Mouse (Mus musculus) myocyte (in vitro differentiated cells): Measurements from ENCODE around the gene Pirb. TPM values are rescaled to one million over a fixed set of nuclear protein-coding genes. Genes with fewer than 3 reads are reported as not detected.

Experiments used
- H3K27me3 ChIP-seq: one replicate; pipeline ENCODE4 v1.6.1; 2011; ENCODE audit not compliant: control insufficient read depth, insufficient read depth, insufficient read length
- H3K36me3 ChIP-seq: one replicate; pipeline ENCODE4 v1.6.1; 2011; ENCODE audit not compliant: control insufficient read depth, insufficient read depth
- H3K4me2 ChIP-seq: one replicate; pipeline ENCODE4 v1.6.1; 2011; ENCODE audit warnings: low read depth, control low read depth
- H3K4me3 ChIP-seq: one replicate; pipeline ENCODE4 v1.5.1; 2011; ENCODE audit warnings: mild to moderate bottlenecking, control low read depth, moderate library complexity
- H3K79me2 ChIP-seq: one replicate; pipeline ENCODE4 v1.6.1; 2011; ENCODE audit not compliant: control insufficient read depth, insufficient read depth
- H3ac ChIP-seq: one replicate; pipeline ENCODE4 v1.6.1; 2011; ENCODE audit not compliant: control insufficient read depth, insufficient read length
- MAX ChIP-seq: IDR thresholded peaks from one replicate; pipeline ENCODE4 v1.6.1; 2011; ENCODE audit warnings: low read depth, mild to moderate bottlenecking, control low read depth
- MYOD1 ChIP-seq, 3 experiments: IDR thresholded peaks; one replicate each; pipeline ENCODE4 v1.6.1; 2011; ENCODE audit warnings: control low read depth in 2 of 3, low read depth in 2 of 3, mild to moderate bottlenecking in 2 of 3, moderate library complexity in 1 of 3; ENCODE audit not compliant: insufficient read length in 2 of 3, control insufficient read depth in 1 of 3
- MYOG ChIP-seq, 3 experiments: IDR thresholded peaks; one replicate each; pipeline ENCODE4 v1.6.1; 2011; ENCODE audit warnings: control low read depth in 2 of 3, low read depth in 2 of 3, mild to moderate bottlenecking in 2 of 3; ENCODE audit not compliant: insufficient read length in 2 of 3, control insufficient read depth in 1 of 3, insufficient read depth in 1 of 3
- POLR2A ChIP-seq: IDR thresholded peaks from one replicate; pipeline ENCODE4 v1.6.1; 2011; ENCODE audit warnings: low read depth, mild to moderate bottlenecking, control low read depth, moderate library complexity; ENCODE audit not compliant: insufficient read length
- REST ChIP-seq: IDR thresholded peaks from one replicate; pipeline ENCODE4 v1.6.1; 2011; ENCODE audit warnings: mild to moderate bottlenecking, control low read depth, moderate library complexity; ENCODE audit not compliant: insufficient read depth, insufficient read length
- TCF12 ChIP-seq: IDR thresholded peaks from one replicate; pipeline ENCODE4 v1.6.1; 2011; ENCODE audit warnings: mild to moderate bottlenecking, control low read depth; ENCODE audit not compliant: poor library complexity, insufficient read depth, severe bottlenecking
- TCF3 ChIP-seq: IDR thresholded peaks from one replicate; pipeline ENCODE4 v1.6.1; 2011; ENCODE audit warnings: low read depth, control low read depth; ENCODE audit not compliant: insufficient read length
- USF1 ChIP-seq: IDR thresholded peaks from one replicate; pipeline ENCODE4 v1.6.1; 2011; ENCODE audit warnings: low read depth, mild to moderate bottlenecking, control low read depth, moderate library complexity
- polyA plus RNA-seq: library from polyadenylated mRNA; unstranded; fragments of >200 nt; fragmentation: generic; extraction: Trizol; gene quantifications from one replicate; pipeline ENCODE4 v1.2.1, GENCODE M21; 2012; ENCODE audit warnings: missing spikeins

The Pirb gene
- polyA plus RNA-seq, 1 experiment: 0.01 TPM

DNA sequence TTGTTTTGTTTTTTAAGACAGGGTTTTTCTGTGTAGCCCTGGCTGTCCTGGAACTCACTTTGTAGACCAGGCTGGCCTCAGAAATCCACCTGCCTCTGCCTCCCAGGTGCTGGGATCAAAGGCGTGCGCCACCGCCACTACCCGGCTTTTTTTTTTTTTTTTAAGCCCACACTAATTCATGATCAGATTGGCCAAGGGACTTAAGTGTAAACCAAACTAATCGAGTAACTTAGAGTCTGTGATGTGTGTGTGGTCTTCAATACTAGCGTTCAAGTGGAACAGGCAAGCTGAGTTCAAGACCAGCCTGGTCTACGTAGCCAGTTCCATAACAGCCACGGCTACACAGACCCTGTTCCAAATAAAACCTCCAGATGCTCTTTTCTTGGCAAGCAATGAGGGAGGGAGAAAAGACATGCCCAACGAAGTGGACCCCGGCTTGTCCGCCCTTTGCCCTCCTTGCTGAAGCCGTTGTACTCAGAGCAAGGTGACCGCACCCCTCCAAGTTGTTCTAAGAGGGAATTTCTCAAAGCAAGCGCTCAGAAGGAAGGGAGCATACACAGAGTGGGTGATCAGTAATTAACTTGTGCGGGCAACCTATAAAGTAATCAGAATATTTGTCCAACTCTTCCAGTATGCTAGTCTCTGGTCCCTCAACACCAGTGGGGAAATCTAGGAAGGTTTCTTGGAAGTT is 55.5 kb downstream of the Pirb start:
- TF ChIP-seq TCF3 (no peak), USF1 (no peak), POLR2A (no peak), MYOG (IDR thresholded peaks at IDR 0.05; ENCODE audit: control insufficient read depth in 1 of 3, insufficient read depth in 1 of 3, insufficient read length in 2 of 3, low read depth in 2 of 3) (no peak), MAX (no peak), REST (no peak), MYOD1 (IDR thresholded peaks at IDR 0.05; ENCODE audit: control insufficient read depth in 1 of 3, insufficient read length in 2 of 3, low read depth in 2 of 3) (no peak), TCF12 (no peak)
- H3K36me3 ChIP-seq: peaks cover 15% of the 10 kb centered on the region
- H3K4me3 ChIP-seq: peak overlapping the region; percentile 45
- peaks cover 13% of the 10 kb centered on the region for H3K79me2 ChIP-seq
- H3K4me2 ChIP-seq: peak overlapping the region; percentile 90
- H3ac ChIP-seq: peak overlapping the region; percentile 3
- H3K27me3 ChIP-seq: no peaks in the 10 kb centered on the region

Other genes with a start within 250 kb of the Pirb start
- gene Tarm1, start 217.8 kb downstream of the Pirb start, polyA plus RNA-seq: 0.04 TPM
- gene Oscar, start 104.2 kb downstream of the Pirb start, polyA plus RNA-seq: not detected
- 537 TPM for gene Ndufa3, start 103.0 kb downstream of the Pirb start, polyA plus RNA-seq
- 27.2 TPM for gene Tfpt, start 90.5 kb downstream of the Pirb start, polyA plus RNA-seq
- 54.8 TPM for gene Prpf31, start 90.4 kb downstream of the Pirb start, polyA plus RNA-seq
- gene Cnot3, start 75.1 kb downstream of the Pirb start, polyA plus RNA-seq: 49.0 TPM
- 9.5 TPM for gene Leng1, start 54.6 kb downstream of the Pirb start, polyA plus RNA-seq
- 1.2 TPM for gene Tmc4, start 42.8 kb downstream of the Pirb start, polyA plus RNA-seq
- gene Tsen34, start 27.5 kb downstream of the Pirb start, polyA plus RNA-seq: 93.9 TPM
- 29.9 TPM for gene Mboat7, start 26.9 kb downstream of the Pirb start, polyA plus RNA-seq
- gene Rps9, start 16.4 kb downstream of the Pirb start, polyA plus RNA-seq: 2,199 TPM
- gene Gm15448, start 105.3 kb upstream of the Pirb start, polyA plus RNA-seq: not detected
- not detected for gene Pira2, start 124.7 kb upstream of the Pirb start, polyA plus RNA-seq
- gene Gm14548, start 177.7 kb upstream of the Pirb start, polyA plus RNA-seq: not detected
- not detected for gene Lilra6, start 195.1 kb upstream of the Pirb start, polyA plus RNA-seq